Comparison of ENCODE assay signal across 12 mouse cellular contexts in genomic region chr2:5706618-5707017, GRCm38 (mm10). TPM values are rescaled to one million over a fixed set of nuclear protein-coding genes. Genes with fewer than 3 reads are reported as not detected.
DNase-seq lines count a peak whose midpoint lies in the region; ATAC-seq and TF ChIP-seq lines count a peak whose summit lies in the region.
"Had no signal": no experiment of that assay in that cellular context is flagged by ENCODE, and none has a peak within 500 bp of the region (broad histone marks: within the 10 kb centered on the region; RNA-seq: fewer than 3 reads in every experiment).

No protein-coding gene starts in this region.

- 45% methylated on average over 4 of the region's 4 CpGs for WGBS in liver, postnatal 0 days (ENCODE audit: insufficient replicate concordance)
- 64% methylated on average over 4 of the region's 4 CpGs for WGBS in liver, embryonic 11.5 days

- TF ChIP-seq EP300 in liver, postnatal 0 days (IDR thresholded peaks at IDR 0.05; ENCODE audit: low read depth) = no peak

- H3K4me1 ChIP-seq in liver, postnatal 0 days (ENCODE audit: insufficient read depth) = peaks cover 3% of the 10 kb centered on the region; the same call in 1 of the 2 replicates
- no peaks in the 10 kb centered on the region for H3K4me1 ChIP-seq in liver, embryonic 11.5 days (replicated peaks; ENCODE audit: control insufficient read depth, insufficient read depth, low read length)
- H3K4me1 ChIP-seq: limb, embryonic 13.5 days had no signal

- H3K9me3 ChIP-seq in liver, postnatal 0 days (ENCODE audit: low read length) = no peaks in the 10 kb centered on the region
- no peaks in the 10 kb centered on the region for H3K9me3 ChIP-seq in liver, embryonic 11.5 days (ENCODE audit: control insufficient read depth, low read length)
- H3K9me3 ChIP-seq: G1E; limb, embryonic 13.5 days had no signal

- H3K27me3 ChIP-seq in liver, postnatal 0 days (ENCODE audit: insufficient read depth, low read length) = no peaks in the 10 kb centered on the region
- H3K27me3 ChIP-seq in liver, embryonic 11.5 days (replicated peaks; ENCODE audit: control insufficient read depth, insufficient read depth, low read length) = peaks cover 2% of the 10 kb centered on the region

- no peak overlapping the region for H3K27ac ChIP-seq in liver, postnatal 0 days (ENCODE audit: low read depth)
- H3K27ac ChIP-seq in liver, embryonic 11.5 days (ENCODE audit: low read depth, low read length) = no peak overlapping the region
- H3K27ac ChIP-seq: limb, embryonic 13.5 days had no signal

- H3K4me2 ChIP-seq in liver, postnatal 0 days (ENCODE audit: low read depth, low read length) = no peak overlapping the region
- H3K4me2 ChIP-seq in liver, embryonic 11.5 days = no peak overlapping the region
- H3K4me2 ChIP-seq: limb, embryonic 13.5 days had no signal

- no peak for ATAC-seq in liver, postnatal 0 days
- ATAC-seq in liver, embryonic 11.5 days (replicated peaks; ENCODE audit: low FRiP score) = no peak

- no peak overlapping the region for H3K9ac ChIP-seq in liver, postnatal 0 days (replicated peaks)
- no peak overlapping the region for H3K9ac ChIP-seq in liver, embryonic 11.5 days (ENCODE audit: low read depth, low read length)
- H3K9ac ChIP-seq: limb, embryonic 13.5 days had no signal

- H3K36me3 ChIP-seq in liver, postnatal 0 days (replicated peaks; ENCODE audit: insufficient read depth, low read length) = no peaks in the 10 kb centered on the region
- no peaks in the 10 kb centered on the region for H3K36me3 ChIP-seq in liver, embryonic 11.5 days (ENCODE audit: control insufficient read depth, insufficient read depth, low read length)
- H3K36me3 ChIP-seq: G1E; limb, embryonic 13.5 days had no signal

- no peak overlapping the region for H3K4me3 ChIP-seq in liver, postnatal 0 days (ENCODE audit: low read depth, low read length)
- no peak overlapping the region for H3K4me3 ChIP-seq in liver, embryonic 11.5 days (ENCODE audit: low read depth, low read length)
- H3K4me3 ChIP-seq: limb, embryonic 13.5 days had no signal

- TF ChIP-seq CTCF in liver, postnatal 0 days (IDR thresholded peaks at IDR 0.05; ENCODE audit: low read depth) = 0 out of 2 replicates have a peak, but pooled peaks have one; percentile 7

- no peak for DNase-seq in liver, postnatal 0 days
- no peak for DNase-seq in liver, embryonic 11.5 days (ENCODE audit: low spot score)
- DNase-seq in CD8-positive naive resting alpha-beta T cell, adult 2 months (ENCODE audit: low read depth in 2 of 2, low spot score in 2 of 2) = peak; percentile 7 to 21
- peak; percentile 68 for DNase-seq in cerebellum, adult 9-10 months
- DNase-seq in thymus, adult 18-20 months = peak; percentile 42 to 68
- no peak for DNase-seq in ovary, postnatal 36 days (ENCODE audit: low spot score)
- no peak for DNase-seq in layer of hippocampus, adult 11-12 months (ENCODE audit: low spot score)
- DNase-seq in ovary, adult 18-20 months (ENCODE audit: low spot score) = no peak
- DNase-seq: adrenal gland, adult 8-10 months; kidney, postnatal 14 days had no signal

RNA-seq across cellular contexts. Expression of gene Camk1d, which starts 7.7 kb away (rescaled TPM):
- polyA plus RNA-seq in liver, postnatal 0 days (2015; fragmentation: Nextera tagmentation; extraction: Ambion mirVana) = 2.0 and 2.2 TPM in 2 replicates
- polyA plus RNA-seq in liver, embryonic 11.5 days (2014; fragmentation: Nextera tagmentation; extraction: Ambion mirVana) = 1.0 and 1.4 TPM in 2 replicates

Comparison
In these comparisons a context has a peak if more than half of its experiments do, and no peak if none do; other contexts are left out.
1. DNase-seq: peak in CD8-positive naive resting alpha-beta T cell, adult 2 months (2 of 2), cerebellum, adult 9-10 months (single experiment) and thymus, adult 18-20 months (2 of 2); none in liver, postnatal 0 days (single experiment), liver, embryonic 11.5 days (single experiment), ovary, postnatal 36 days (single experiment), layer of hippocampus, adult 11-12 months (single experiment) and ovary, adult 18-20 months (single experiment).